Mouse (Mus musculus) erythroblast, embryonic 14.5 days (primary cell): ENCODE results near the gene Shc2. TPM values are rescaled to one million over a fixed set of nuclear protein-coding genes. Genes with fewer than 3 reads are reported as not detected.

Experiments
- H3K27me3 ChIP-seq: 2 replicates; pipeline ENCODE4 v1.6.1; 2012; ENCODE audit warnings: inconsistent platforms; ENCODE audit not compliant: control insufficient read depth
- H3K36me3 ChIP-seq: 2 replicates; pipeline ENCODE4 v1.6.1; 2012; ENCODE audit warnings: mild to moderate bottlenecking, inconsistent platforms; ENCODE audit not compliant: control insufficient read depth
- H3K4me1 ChIP-seq: 2 replicates; pipeline ENCODE4 v1.6.1; 2012; ENCODE audit warnings: inconsistent platforms; ENCODE audit not compliant: control insufficient read depth
- H3K4me3 ChIP-seq: replicated peaks from 2 replicates; pipeline ENCODE3; 2012; ENCODE audit warnings: moderate library complexity, mild to moderate bottlenecking, inconsistent platforms
- H3K9me3 ChIP-seq: 2 replicates; pipeline ENCODE4 v1.6.1; 2012; ENCODE audit warnings: low read length, inconsistent platforms, mixed read lengths; ENCODE audit not compliant: control insufficient read depth
- GATA1 ChIP-seq: IDR thresholded peaks from 2 replicates; pipeline ENCODE4 v1.6.1; 2012; ENCODE audit warnings: low read length, inconsistent platforms, mixed read lengths
- TAL1 ChIP-seq: IDR thresholded peaks from 3 replicates; pipeline ENCODE4 v1.6.1; 2012; ENCODE audit warnings: low read length, inconsistent platforms, mixed read lengths
- polyA plus RNA-seq: library from polyadenylated mRNA; stranded (reverse); fragments of >175 nt; gene quantifications from 2 replicates; pipeline ENCODE4 v1.2.3, GENCODE M21; 2012

Shc2 gene
- polyA plus RNA-seq, 1 experiment = not detected

DNA sequence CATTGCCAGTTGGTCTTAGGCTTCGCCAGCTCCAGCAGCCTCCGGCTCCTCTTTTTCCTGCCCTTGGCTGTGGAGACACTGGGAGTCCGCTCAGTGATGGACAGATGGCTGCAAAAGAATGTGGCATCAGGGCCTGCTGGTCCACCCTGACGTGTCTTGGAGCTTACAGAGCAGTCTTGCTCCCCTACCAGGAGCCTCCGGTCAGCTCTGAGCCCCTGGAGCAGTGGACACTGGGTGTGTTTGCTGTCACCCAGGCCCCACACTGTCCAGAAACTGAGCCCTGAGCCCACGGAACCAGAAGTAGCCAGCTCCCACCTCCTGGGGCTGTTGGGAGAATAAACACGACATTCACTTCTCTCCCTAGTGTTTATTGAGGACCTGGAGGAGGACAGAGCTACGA, 51.5 kb downstream of the Shc2 start:
- Histone ChIP-seq H3K27me3 (no peaks in the 10 kb centered on the region), H3K9me3 (no peaks in the 10 kb centered on the region), H3K36me3 (no peaks in the 10 kb centered on the region), H3K4me1 (no peaks in the 10 kb centered on the region), H3K4me3 (no peak overlapping the region)
- TF ChIP-seq GATA1 = no peak
- no peak for TF ChIP-seq TAL1

DNA sequence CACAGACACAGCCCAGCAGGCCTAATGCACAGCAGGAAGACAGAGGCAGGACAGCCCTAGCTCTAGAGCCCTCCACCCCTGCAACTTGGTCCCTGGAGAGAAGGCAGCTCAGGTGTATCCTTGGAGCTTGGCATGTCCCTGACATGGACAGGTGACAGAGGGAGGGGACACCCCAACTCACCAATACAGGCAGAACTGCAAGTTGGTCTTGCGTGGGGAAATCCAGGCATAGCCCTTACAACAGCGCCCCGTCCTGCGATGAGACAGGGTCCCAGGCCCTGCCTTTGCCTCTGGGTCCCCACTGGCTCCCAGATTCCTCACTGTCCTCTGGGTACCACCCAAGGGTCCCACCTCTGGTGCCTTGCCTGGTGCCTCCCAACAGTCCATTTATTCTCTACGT, 52.0 kb downstream of the Shc2 start:
- no peaks in the 10 kb centered on the region for H3K36me3 ChIP-seq
- H3K27me3 ChIP-seq = no peaks in the 10 kb centered on the region
- no peak overlapping the region for H3K4me3 ChIP-seq
- TF ChIP-seq TAL1 = no peak
- no peak for TF ChIP-seq GATA1
- H3K4me1 ChIP-seq = no peaks in the 10 kb centered on the region
- H3K9me3 ChIP-seq = no peaks in the 10 kb centered on the region; the same call in 1 of the 2 replicates

DNA sequence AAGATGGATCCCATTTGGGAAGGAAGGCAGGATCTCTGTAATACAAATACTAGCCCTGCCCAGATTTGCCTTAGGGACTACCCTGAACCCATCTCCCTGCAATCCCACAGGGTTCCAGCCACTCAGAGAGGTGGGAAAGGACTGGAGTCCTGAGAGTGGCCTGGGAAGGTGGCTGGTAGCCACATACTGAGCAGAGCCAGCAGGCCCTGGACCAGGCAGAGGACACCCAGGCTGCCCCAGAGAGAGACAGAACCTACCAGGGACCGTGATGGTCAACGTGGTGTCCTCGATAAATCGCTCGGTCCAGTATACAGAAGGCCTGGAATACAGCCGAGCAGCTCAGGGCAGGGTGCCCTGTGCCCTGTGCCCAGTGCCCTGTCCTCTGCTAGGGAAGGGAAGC, 52.6 kb downstream of the Shc2 start:
- TF ChIP-seq TAL1 = no peak
- no peak for TF ChIP-seq GATA1
- H3K27me3 ChIP-seq = no peaks in the 10 kb centered on the region

DNA sequence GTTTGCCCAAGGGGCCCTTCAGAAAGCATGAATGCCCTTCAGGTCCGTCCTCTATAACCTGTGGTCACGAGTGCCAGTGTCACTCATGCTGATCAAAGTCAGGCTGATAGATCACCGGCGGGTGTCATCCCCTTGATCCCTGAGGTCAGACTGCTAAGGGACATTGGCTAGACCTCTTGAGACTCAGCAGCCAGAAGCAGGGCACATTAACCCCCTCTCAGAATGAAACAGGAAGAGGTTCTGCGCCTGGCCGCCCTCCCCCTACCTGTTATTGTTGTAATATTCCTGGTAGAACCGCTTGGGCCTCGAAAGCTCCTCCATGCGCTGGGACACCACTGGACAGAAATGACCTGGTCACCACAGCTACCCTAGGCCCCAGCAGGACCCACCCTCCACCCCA, 53.3 kb downstream of the Shc2 start:
- Histone ChIP-seq H3K27me3 (0 out of 2 replicates have a peak, but pooled peaks cover 2% of the 10 kb centered on the region), H3K4me1 (no peaks in the 10 kb centered on the region), H3K9me3 (no peaks in the 10 kb centered on the region; the same call in 1 of the 2 replicates), H3K36me3 (no peaks in the 10 kb centered on the region), H3K4me3 (no peak overlapping the region)
- TF ChIP-seq GATA1 = no peak
- TF ChIP-seq TAL1 = no peak

More for the DNA sequence above, 52.6 kb downstream of the Shc2 start:
- H3K4me1 ChIP-seq = no peaks in the 10 kb centered on the region
- no peaks in the 10 kb centered on the region for H3K36me3 ChIP-seq
- no peaks in the 10 kb centered on the region; the same call in 1 of the 2 replicates for H3K9me3 ChIP-seq
- no peak overlapping the region for H3K4me3 ChIP-seq

DNA sequence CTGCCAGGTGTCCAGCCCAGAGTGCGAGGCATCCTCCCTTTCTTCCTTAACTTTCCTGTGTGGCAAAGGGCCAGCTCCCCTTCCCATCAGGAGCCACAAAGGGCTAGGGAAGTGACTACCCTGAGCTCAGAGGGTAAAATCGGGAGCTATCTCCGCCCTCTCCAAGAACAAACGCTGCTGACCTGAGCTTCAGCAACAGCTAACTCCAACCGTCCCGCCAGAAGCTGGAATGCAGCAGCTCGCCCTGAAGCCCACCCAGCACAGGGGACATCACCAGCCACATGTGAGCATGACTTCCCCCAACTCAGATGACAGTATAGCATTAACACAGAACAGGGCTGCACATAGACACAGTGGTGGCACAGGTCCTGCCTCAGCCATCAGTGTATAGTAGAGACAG, 53.7 kb downstream of the Shc2 start:
- no peak for TF ChIP-seq TAL1
- TF ChIP-seq GATA1 = no peak
- Histone ChIP-seq H3K27me3 (0 out of 2 replicates have a peak, but pooled peaks cover 2% of the 10 kb centered on the region), H3K4me1 (no peaks in the 10 kb centered on the region)

DNA sequence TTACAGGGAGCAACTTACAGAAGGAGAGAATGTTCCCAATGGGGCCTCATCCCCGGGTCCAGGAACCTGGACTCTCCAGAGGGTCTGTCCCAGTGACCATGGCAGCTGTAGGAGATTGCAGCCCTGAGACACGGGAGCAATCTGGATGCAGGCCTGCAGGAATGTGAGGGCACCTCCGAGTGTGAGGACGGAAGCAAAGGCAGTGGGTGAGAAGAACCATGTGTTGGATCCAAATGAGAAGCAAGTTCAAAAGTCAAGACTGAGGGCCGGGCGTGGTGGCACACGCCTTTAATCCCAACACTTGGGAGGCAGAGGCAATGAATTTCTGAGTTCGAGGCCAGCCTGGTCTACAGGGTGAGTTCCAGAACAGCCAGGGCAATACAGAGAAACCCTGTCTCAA, 56.2 kb downstream of the Shc2 start:
- Histone ChIP-seq H3K27me3 (0 out of 2 replicates have a peak, but pooled peaks cover 2% of the 10 kb centered on the region), H3K4me3 (no peak overlapping the region), H3K9me3 (no peaks in the 10 kb centered on the region; the same call in 1 of the 2 replicates), H3K4me1 (no peaks in the 10 kb centered on the region), H3K36me3 (no peaks in the 10 kb centered on the region)
- no peak for TF ChIP-seq GATA1
- no peak for TF ChIP-seq TAL1

More for the DNA sequence above, 53.7 kb downstream of the Shc2 start:
- no peaks in the 10 kb centered on the region; the same call in 1 of the 2 replicates for H3K9me3 ChIP-seq
- no peak overlapping the region for H3K4me3 ChIP-seq
- H3K36me3 ChIP-seq = no peaks in the 10 kb centered on the region

DNA sequence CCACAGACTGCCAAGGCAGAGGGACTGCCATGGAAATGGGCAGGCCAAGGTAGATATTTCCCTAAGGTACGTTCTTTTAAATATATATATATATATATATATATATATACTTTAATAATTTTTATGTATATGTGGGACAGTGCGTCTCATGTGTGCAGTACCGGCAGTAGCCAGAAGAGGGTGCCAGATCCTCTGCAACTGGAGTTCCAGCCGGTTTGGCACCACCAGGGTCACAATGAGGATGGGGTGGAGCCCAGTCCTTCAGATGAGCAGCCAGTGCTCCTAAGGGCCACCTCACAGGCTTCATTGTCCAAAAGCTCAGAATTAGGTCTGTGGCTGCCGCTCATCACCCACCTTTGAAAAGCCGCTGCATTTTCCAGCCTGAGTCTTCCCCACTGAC, 56.9 kb downstream of the Shc2 start:
- TF ChIP-seq TAL1 (no peak), GATA1 (no peak)
- H3K27me3 ChIP-seq = 0 out of 2 replicates have a peak, but pooled peaks cover 2% of the 10 kb centered on the region
- no peaks in the 10 kb centered on the region for H3K4me1 ChIP-seq
- H3K36me3 ChIP-seq = no peaks in the 10 kb centered on the region
- no peak overlapping the region for H3K4me3 ChIP-seq
- no peaks in the 10 kb centered on the region; the same call in 1 of the 2 replicates for H3K9me3 ChIP-seq

DNA sequence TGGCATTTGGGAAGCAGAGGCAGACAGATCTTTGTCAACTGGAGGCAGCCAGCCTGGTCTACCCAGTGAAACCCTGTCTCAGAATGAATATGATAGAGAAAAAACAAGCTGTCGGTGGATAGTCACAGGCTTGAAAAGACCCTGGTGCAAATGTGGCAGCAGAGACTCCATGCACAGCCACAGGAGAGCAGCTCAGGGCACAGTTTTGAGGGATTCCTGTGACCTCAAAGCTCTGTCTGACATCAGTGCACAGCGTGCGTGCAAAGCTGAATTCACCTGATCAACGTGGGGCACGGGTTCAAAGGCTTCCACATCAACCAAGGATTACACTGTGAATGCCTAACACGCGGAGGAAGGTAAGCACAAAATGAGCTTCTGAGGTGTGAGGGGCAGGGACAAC, 57.4 kb downstream of the Shc2 start:
- no peak for TF ChIP-seq GATA1
- no peak for TF ChIP-seq TAL1
- no peaks in the 10 kb centered on the region for H3K36me3 ChIP-seq

DNA sequence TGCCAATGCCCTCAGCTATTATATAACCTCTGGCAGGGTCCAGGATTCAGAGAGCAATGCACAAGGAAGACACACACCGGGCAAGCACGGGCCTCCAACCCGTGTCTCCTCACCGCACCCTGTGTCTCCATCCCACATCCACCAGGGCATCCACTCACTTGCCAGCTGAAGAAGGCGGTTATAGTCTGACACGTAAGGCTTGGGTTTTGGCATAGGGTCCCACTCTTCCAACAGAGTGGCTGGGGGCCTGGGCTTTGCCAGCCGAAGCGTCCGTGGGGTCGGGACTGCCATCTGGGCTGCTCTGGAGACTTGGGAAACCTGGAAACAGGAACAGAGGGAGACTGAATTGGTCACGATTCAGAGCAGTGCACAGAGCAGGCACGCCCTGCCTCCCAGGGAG, 57.9 kb downstream of the Shc2 start:
- TF ChIP-seq GATA1 (no peak), TAL1 (no peak)
- Histone ChIP-seq H3K4me1 (no peaks in the 10 kb centered on the region), H3K9me3 (no peaks in the 10 kb centered on the region; the same call in 1 of the 2 replicates), H3K36me3 (no peaks in the 10 kb centered on the region), H3K27me3 (0 out of 2 replicates have a peak, but pooled peaks cover 2% of the 10 kb centered on the region), H3K4me3 (no peak overlapping the region)

More for the DNA sequence above, 57.4 kb downstream of the Shc2 start:
- Histone ChIP-seq H3K9me3 (no peaks in the 10 kb centered on the region; the same call in 1 of the 2 replicates), H3K4me1 (no peaks in the 10 kb centered on the region), H3K27me3 (0 out of 2 replicates have a peak, but pooled peaks cover 2% of the 10 kb centered on the region), H3K4me3 (no peak overlapping the region)

DNA sequence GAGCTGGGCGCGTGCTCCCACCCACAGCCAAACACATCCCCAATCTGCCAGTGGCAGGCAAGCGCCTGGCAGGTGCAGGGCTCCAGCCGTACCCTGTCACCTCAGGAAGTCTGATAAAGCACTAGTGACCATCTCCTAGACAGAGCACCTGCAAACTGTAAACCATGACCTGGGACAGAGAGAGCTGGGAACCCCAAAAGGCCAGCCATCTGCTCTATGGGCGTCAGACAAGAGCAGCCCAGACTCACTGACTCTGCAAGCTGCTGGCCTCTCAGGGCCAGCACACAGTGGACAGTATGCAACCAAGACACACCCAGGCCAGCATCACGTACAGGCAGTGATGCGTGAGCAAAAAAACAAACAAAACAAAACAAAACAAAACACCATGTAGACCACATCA, 58.8 kb downstream of the Shc2 start:
- no peak for TF ChIP-seq GATA1
- TF ChIP-seq TAL1 = no peak
- no peaks in the 10 kb centered on the region for H3K36me3 ChIP-seq
- H3K9me3 ChIP-seq = no peaks in the 10 kb centered on the region; the same call in 1 of the 2 replicates
- H3K4me1 ChIP-seq = no peaks in the 10 kb centered on the region
- 0 out of 2 replicates have a peak, but pooled peaks cover 2% of the 10 kb centered on the region for H3K27me3 ChIP-seq
- H3K4me3 ChIP-seq = no peak overlapping the region
